Mouse (Mus musculus): ENCODE measurements around the gene Lamtor1.
"Not testable (repeated sequence)": the region's sequence is repeated elsewhere in the genome, so short reads cannot be mapped to it uniquely, and the experiment has no call there.

The Lamtor1 gene

GRCm38 (mm10) chr7:101900331-101901097 lies 5.2 kb upstream of the Lamtor1 start:
- DNase-seq = no peak

- no peak for DNase-seq
Observed at GRCm38 (mm10) chr7:101901969-101902368, 3.7 kb upstream of the Lamtor1 start.

GRCm38 (mm10) chr7:101902846-101903245 lies 2.9 kb upstream of the Lamtor1 start:
- no peak for DNase-seq

GRCm38 (mm10) chr7:101906287-101906681 lies 580 bp downstream of the Lamtor1 start, which contains the start of gene Tomt:
Gene Tomt (minus strand): TSS chr7:101906359.
- no peak for DNase-seq

- peak; percentile 17 for DNase-seq
Observed at GRCm38 (mm10) chr7:101906696-101907095, 992 bp downstream of the Lamtor1 start.

GRCm38 (mm10) chr7:101908367-101908766 lies 2.7 kb downstream of the Lamtor1 start:
- peak; percentile 37 for DNase-seq

GRCm38 (mm10) chr7:101910138-101910537 lies 4.4 kb downstream of the Lamtor1 start:
- DNase-seq = no peak

- DNase-seq = no peak
Observed at GRCm38 (mm10) chr7:101911982-101912381, 6.3 kb downstream of the Lamtor1 start.

- peak; percentile 83 for DNase-seq
Observed at GRCm38 (mm10) chr7:101918071-101918470, 12.4 kb downstream of the Lamtor1 start.

GRCm38 (mm10) chr7:101925892-101926291 lies 20.2 kb downstream of the Lamtor1 start:
- DNase-seq = not testable (repeated sequence)

- DNase-seq = no peak
Observed at GRCm38 (mm10) chr7:101928093-101928492, 22.4 kb downstream of the Lamtor1 start.

- peak; percentile 38 for DNase-seq
Observed at GRCm38 (mm10) chr7:101932551-101932950, 26.8 kb downstream of the Lamtor1 start.

- DNase-seq = no peak
Observed at GRCm38 (mm10) chr7:101933300-101933699, 27.6 kb downstream of the Lamtor1 start.

GRCm38 (mm10) chr7:101933751-101934240 lies 28.1 kb downstream of the Lamtor1 start, which contains the start of the genes Lrrc51 and Numa1:
Gene Lrrc51 (minus strand): TSS chr7:101933895.
Gene Numa1 (plus strand): TSS chr7:101934111.
- DNase-seq = peak; percentile 99

GRCm38 (mm10) chr7:101935957-101936356 lies 30.3 kb downstream of the Lamtor1 start:
- no peak for DNase-seq

GRCm38 (mm10) chr7:101936996-101937395 lies 31.3 kb downstream of the Lamtor1 start:
- DNase-seq = no peak

- DNase-seq = no peak
Observed at GRCm38 (mm10) chr7:101937569-101937968, 31.9 kb downstream of the Lamtor1 start.

- no peak for DNase-seq
Observed at GRCm38 (mm10) chr7:101938348-101938747, 32.6 kb downstream of the Lamtor1 start.

- DNase-seq = no peak
Observed at GRCm38 (mm10) chr7:101939758-101940157, 34.1 kb downstream of the Lamtor1 start.

- not testable (repeated sequence) for DNase-seq
Observed at GRCm38 (mm10) chr7:101949008-101949407, 43.3 kb downstream of the Lamtor1 start.

- no peak for DNase-seq
Observed at GRCm38 (mm10) chr7:101951648-101952047, 45.9 kb downstream of the Lamtor1 start.

GRCm38 (mm10) chr7:101952098-101952497 lies 46.4 kb downstream of the Lamtor1 start:
- no peak for DNase-seq

- no peak for DNase-seq
Observed at GRCm38 (mm10) chr7:101954163-101954562, 48.5 kb downstream of the Lamtor1 start.

- DNase-seq = no peak
Observed at GRCm38 (mm10) chr7:101955276-101955675, 49.6 kb downstream of the Lamtor1 start.

All from lung, postnatal 36 days (tissue).